Mouse (Mus musculus) 3134 (cell line): ENCODE data around the gene Wrap73.

Source experiments
- DNase-seq: peaks from one replicate; pipeline ENCODE4 v3.0.0-alpha.2; 2011; ENCODE audit warnings: low spot score; ENCODE audit not compliant: insufficient read length; ENCODE audit errors: extremely low read depth

The Wrap73 gene

GRCm38 (mm10) chr4:154177257-154177656, 35.1 kb downstream of the Wrap73 start:
- no peak for DNase-seq

GRCm38 (mm10) chr4:154181001-154181400, 38.8 kb downstream of the Wrap73 start:
- DNase-seq: no peak

DNA sequence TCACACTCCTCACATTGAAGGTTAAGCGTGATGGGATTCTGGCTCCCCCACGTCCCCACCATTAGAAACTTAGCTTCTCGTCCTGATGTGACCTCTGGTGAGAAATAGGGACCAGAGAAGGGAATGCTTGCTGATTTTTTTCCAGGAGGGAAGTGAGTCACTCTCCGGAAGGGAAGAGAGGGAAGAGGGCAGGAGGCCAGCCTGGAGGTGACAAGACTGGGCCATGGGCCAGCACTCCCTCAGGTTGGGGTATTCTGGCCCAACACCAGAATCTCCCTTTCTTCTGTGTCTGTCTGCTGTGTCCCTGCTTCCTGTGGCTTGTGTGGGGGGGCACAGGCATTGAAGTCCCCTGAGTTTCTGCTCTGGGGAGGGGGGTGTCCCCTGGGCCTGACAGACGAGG, 41.4 kb downstream of the Wrap73 start:
- no peak for DNase-seq

DNA sequence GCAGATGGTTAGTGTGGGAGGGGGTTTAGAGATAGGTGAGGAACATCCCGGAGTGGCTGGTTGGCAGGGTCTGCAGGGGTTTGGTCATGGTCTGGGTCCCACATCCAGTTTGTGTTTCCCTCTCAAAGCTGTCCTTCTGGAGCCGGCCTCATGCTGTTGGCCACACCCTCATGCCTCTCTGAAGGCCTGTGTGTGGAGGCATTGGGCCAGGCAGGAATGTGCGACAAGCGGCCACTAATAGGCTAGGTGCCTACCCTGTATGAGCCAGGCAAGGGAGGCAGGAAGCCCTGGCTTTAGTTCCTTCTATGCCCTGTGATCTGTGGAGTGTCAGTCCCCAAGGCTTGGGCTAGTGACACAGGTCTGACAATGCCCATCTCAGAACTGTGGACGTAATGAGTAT, 42.8 kb downstream of the Wrap73 start:
- DNase-seq: no peak

DNA sequence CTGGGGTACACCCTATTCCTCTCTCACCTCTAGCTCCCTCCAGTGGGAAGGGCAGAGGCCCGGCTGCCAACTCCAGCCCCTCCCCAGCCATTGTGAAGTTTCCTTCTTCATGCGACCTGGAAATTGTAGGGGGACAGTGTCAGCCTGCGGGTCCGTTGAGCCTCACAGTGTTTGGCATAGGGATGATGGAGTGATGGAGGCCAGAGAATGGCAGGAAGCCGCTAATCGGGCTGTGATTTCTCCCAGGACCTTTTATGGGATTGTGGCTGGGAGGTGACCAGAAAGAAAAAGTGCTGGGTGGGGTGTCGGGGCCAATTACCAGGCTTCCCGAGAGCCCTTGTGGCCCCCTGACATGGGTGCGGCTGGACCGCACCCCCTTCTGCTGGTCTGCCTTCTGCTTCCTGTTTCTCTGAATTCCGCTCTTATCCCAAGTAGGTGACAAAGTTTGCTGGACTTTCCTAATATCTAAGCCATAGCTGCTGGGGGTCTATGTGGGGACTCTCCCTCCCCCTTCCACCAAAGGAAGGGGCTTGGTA, 43.9 kb downstream of the Wrap73 start:
- no peak for DNase-seq

DNA sequence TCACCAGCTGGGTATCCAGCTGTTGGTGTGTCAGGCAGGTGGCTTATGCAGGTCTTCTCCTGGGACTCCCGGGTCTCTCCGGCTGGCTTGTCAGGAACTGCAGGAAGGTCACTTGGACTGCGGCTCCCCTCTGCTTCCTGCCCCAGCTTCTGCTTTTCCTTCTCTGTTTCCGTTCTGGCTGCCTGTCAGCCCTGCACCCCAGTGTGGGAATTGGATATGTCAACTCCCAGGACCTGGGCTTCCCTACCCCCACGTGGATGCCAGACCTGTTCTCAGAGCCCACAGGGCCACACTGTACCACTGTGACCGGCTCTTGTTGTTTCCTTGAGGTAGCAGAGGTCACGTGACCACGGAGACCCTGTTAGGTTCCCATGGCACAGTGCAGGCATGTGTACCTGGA, 46.8 kb downstream of the Wrap73 start:
- no peak for DNase-seq

- DNase-seq: no peak
These were observed 55.8 kb downstream of the Wrap73 start for GRCm38 (mm10) chr4:154197961-154198360.

- no peak for DNase-seq
These were observed 56.3 kb downstream of the Wrap73 start for GRCm38 (mm10) chr4:154198377-154198961.

DNA sequence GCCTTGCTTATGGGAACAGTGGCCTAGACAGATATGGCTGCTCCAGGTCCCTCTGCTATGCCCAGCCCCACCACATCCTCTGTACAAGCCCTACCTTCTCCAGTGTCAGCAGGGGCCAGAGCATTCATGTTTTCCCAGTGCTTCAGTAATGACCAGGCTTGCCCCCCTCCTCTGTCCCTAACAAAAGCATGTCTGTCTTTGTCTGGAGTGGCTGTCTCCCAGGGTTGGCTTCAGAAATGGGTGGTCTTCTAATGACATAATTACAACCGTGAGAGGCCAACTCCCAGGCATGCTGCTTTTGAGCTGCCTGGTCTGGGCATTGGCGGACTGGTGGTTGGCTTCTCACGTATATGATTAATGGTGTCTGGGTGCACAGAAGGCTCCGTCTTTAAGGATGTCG, 59.3 kb downstream of the Wrap73 start:
- no peak for DNase-seq

- DNase-seq: no peak
These were observed 62.4 kb downstream of the Wrap73 start for GRCm38 (mm10) chr4:154204532-154204931.

GRCm38 (mm10) chr4:154205392-154205791, 63.2 kb downstream of the Wrap73 start:
- DNase-seq: no peak

DNA sequence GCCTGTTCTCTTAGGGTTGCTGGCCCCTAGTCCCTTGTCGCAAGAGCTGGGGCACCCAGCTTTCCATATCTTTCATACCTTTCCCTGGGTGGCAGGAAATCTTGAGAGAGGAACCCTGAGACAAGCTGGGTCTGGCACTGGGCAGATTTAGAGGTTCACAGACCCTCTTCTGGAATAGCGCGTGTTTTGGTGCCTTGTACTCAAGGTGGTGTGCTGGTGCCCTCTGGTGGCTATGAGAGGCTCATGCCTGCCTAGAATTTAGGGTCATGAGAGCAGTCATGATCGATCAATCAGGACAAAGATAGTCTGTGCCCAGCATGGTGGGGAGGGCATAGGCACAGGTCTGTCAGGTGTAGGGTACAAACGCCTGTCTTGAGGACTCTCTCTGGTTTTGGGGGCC, 65.1 kb downstream of the Wrap73 start:
- no peak for DNase-seq

DNA sequence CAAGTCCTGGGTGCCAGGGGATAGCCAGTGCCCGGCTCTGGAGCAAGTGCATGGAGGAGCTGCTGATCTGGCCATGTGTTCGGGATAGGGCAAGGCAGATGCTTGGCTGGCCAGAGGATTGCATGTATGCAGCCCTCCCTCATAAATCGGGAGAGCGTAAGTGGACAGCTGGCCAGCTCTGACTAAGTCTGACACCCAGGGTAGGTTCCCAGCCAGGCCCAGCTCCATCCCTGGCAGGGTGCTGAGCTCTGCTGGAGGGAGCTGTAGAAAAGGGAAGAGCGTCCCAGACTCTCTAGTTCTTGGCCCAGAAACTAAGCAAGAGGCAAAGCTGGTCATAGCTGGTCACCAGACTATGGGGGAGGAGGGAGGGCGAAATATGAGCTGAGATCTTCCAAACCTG, 66.9 kb downstream of the Wrap73 start:
- no peak for DNase-seq

DNA sequence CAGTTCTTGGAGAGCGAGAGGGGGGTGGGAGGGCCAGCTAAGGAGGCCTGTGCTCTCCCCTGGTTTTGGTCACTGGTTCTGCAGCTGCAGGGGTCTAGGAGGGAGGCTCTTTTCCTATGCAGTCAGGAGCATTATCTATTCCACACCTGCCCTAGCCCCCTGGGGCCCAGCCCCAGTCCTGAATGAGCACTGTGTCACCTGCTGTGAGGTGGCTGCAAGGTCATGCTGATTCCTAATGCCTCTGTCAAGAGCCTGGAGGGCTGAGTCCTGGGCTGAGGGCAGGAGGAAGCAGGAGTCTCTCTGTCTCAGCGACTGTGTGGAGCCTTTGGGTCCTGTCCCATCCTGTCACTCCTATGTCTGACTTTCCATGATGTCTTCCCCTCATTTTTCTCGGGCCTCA, 67.7 kb downstream of the Wrap73 start:
- DNase-seq: no peak

GRCm38 (mm10) chr4:154211459-154211858, 69.3 kb downstream of the Wrap73 start:
- no peak for DNase-seq

DNA sequence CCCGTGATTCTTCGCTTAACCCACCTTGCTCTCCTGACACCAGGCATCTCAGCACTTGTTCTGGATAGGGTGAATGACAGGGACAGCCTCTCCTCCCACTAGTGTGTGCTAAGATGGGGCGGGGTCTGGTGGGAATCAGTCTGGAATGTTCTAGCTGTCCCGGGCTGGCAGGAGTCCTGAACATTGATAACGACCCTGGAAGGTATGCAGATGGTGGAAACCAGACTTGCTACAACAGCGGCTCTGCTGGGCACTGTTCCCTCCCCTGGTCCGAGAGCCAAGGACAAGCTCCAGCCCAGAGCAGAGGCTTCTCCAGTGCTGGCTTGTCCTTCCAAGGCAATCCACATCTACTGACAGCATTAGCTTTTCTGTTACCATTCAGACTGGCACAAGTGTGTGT, 71.4 kb downstream of the Wrap73 start:
- DNase-seq: no peak

GRCm38 (mm10) chr4:154214075-154214474, 71.9 kb downstream of the Wrap73 start:
- no peak for DNase-seq
